Mouse (Mus musculus): ENCODE data around the gene Slc7a15. TPM values are rescaled to one million over a fixed set of nuclear protein-coding genes. Genes with fewer than 3 reads are reported as not detected.
A peak's percentile ranks its signal among the peaks of the same experiment; 100 is the strongest.
"Not testable (repeated sequence)": the region's sequence is repeated elsewhere in the genome, so short reads cannot be mapped to it uniquely, and the experiment has no call there.

The Slc7a15 gene
- polyA plus RNA-seq, 1 experiment from 2014 or later: not detected

GRCm38 (mm10) chr12:8620678-8621018 lies 21.8 kb upstream of the Slc7a15 start:
- H3K36me3 ChIP-seq: peaks cover 7% of the 10 kb centered on the region; the same call in 1 of the 2 replicates
- no peak overlapping the region for H3K4me3 ChIP-seq (replicated peaks)
- H3K27me3 ChIP-seq: no peaks in the 10 kb centered on the region
- no peak overlapping the region for H3K9ac ChIP-seq
- H3K9me3 ChIP-seq (replicated peaks): no peaks in the 10 kb centered on the region
- WGBS: 93% methylated on average over 5 of the region's 5 CpGs
- no peak for ATAC-seq (replicated peaks; ENCODE audit: low FRiP score)
- H3K27ac ChIP-seq: no peak overlapping the region
- H3K4me2 ChIP-seq: no peak overlapping the region
- no peaks in the 10 kb centered on the region for H3K4me1 ChIP-seq

DNA sequence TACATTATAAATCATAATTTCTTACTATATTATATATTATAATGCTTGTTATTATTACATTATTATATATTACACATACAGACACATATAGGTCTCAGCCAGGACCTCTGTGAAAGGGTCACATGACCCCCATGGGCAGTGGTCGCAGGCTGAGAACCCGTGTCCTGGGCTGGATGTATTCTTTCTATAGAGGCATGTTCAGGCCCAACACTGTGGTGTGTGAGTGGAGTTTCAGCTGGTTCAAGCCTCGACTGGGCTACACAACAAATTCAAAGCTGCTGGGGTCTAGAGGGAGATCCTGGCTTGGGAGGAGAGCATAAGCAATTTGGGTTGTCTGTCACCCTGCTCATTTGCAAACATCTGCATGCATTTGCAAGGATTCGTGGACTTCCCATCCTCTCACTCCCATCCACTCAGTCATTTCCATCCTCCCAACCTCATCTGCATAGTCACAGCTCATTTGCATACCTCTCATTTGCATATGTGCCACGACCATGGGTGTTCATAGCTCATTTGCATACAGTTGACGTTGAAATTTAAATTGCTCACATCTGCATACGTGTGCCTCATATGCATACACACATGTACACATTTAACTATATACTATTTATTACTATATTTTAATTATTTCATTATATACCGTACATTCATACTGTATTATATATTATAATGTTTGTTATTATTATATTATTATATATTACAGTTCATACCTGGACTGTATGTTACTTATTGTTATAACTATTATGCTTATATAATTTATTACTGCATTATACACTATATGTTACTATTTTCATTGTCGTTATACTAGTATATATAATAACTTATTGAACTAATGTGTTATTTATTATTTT lies 21.2 kb upstream of the Slc7a15 start:
- Histone ChIP-seq H3K9ac (no peak overlapping the region), H3K27me3 (no peaks in the 10 kb centered on the region), H3K4me2 (no peak overlapping the region), H3K9me3 (replicated peaks) (no peaks in the 10 kb centered on the region), H3K4me1 (no peaks in the 10 kb centered on the region), H3K4me3 (replicated peaks) (no peak overlapping the region), H3K36me3 (peaks cover 7% of the 10 kb centered on the region; the same call in 1 of the 2 replicates), H3K27ac (no peak overlapping the region)
- peak; percentile 12; the same call in 1 of the 2 replicates for ATAC-seq (replicated peaks; ENCODE audit: low FRiP score)
- 92% methylated on average over 9 of the region's 9 CpGs for WGBS

- 90% methylated on average over 3 of the region's 3 CpGs for WGBS
Measured at GRCm38 (mm10) chr12:8618271-8618670, 19.4 kb upstream of the Slc7a15 start.

DNA sequence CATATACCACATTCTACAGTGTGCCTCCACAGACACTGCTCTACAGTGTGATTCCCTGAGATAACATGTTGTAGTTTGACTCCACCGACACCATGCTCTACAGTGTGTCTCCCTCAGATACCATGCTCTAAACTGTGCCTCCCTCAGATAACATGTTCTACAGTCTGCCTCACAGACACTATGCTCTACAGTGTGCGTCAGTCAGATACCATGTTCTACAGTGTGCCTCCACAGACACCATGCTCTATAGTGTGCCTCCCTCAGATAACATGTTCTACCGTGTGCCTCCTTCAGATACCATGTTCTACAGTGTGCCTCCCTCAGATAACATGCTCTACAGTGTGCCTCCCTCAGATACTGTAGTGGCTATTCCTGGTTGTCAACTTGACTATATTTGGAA lies 10.2 kb upstream of the Slc7a15 start:
- H3K9ac ChIP-seq: no peak overlapping the region
- H3K4me1 ChIP-seq: no peaks in the 10 kb centered on the region
- no peaks in the 10 kb centered on the region for H3K36me3 ChIP-seq
- no peaks in the 10 kb centered on the region for H3K9me3 ChIP-seq (replicated peaks)
- ATAC-seq (replicated peaks; ENCODE audit: low FRiP score): no peak
- WGBS: 92% methylated on average over 3 of the region's 3 CpGs
- H3K27me3 ChIP-seq: no peaks in the 10 kb centered on the region
- H3K4me3 ChIP-seq (replicated peaks): no peak overlapping the region
- no peak overlapping the region for H3K4me2 ChIP-seq
- H3K27ac ChIP-seq: no peak overlapping the region

More at GRCm38 (mm10) chr12:8618271-8618670, 19.4 kb upstream of the Slc7a15 start:
- H3K4me1 ChIP-seq: no peaks in the 10 kb centered on the region
- ATAC-seq (replicated peaks; ENCODE audit: low FRiP score): no peak
- H3K27me3 ChIP-seq: no peaks in the 10 kb centered on the region
- no peaks in the 10 kb centered on the region for H3K9me3 ChIP-seq (replicated peaks)
- no peak overlapping the region for H3K9ac ChIP-seq
- H3K27ac ChIP-seq: no peak overlapping the region
- H3K4me3 ChIP-seq (replicated peaks): no peak overlapping the region
- no peak overlapping the region for H3K4me2 ChIP-seq
- peaks cover 7% of the 10 kb centered on the region; the same call in 1 of the 2 replicates for H3K36me3 ChIP-seq

DNA sequence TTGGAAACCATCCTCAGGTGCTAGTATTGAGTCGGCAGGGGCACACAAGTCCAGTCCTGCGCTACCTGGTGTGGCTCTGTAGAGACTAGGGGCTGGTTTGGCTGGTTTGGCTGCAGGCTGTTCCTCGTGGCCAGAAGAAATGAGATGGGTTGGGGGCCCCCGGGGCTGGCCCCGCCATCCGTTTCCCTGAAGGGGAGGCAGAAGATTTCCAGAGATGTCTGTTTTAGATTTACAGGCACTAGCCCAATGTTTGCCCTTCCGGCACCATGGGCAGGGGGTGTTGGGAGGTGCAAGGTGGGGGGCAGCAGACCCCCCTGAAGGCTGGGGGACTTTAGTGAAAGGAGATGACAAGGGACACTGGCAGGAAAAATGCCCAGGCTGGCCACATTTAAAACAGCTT lies 3.3 kb downstream of the Slc7a15 start:
- H3K27me3 ChIP-seq: no peaks in the 10 kb centered on the region
- H3K27ac ChIP-seq: no peak overlapping the region
- no peaks in the 10 kb centered on the region for H3K4me1 ChIP-seq
- peaks cover 12% of the 10 kb centered on the region for H3K9me3 ChIP-seq (replicated peaks)
- H3K4me3 ChIP-seq (replicated peaks): no peak overlapping the region
- no peak overlapping the region for H3K9ac ChIP-seq
- H3K4me2 ChIP-seq: no peak overlapping the region
- no peaks in the 10 kb centered on the region for H3K36me3 ChIP-seq
- no peak for ATAC-seq (replicated peaks; ENCODE audit: low FRiP score)
- 87% methylated on average over 7 of the region's 7 CpGs for WGBS

DNA sequence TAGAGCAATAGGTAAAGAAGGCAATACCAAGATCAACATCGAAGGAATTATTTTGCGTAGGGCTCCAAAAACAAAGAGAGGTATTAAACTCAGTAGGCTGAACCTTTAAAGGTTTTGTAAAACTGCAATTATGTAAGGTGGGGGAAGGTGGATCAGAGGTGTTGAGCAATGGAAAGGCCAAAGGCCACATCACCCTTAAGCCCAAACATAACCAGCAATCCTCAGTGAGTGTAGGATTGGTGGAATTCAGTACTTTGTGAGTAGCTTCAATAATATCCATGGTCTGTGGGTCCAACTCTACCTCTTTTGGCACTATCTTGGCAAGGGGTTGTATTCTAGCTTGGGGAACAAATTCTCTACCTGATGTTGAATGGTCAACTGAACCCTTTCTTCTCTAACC lies 7.5 kb downstream of the Slc7a15 start:
- H3K9ac ChIP-seq; H3K36me3 ChIP-seq; H3K27ac ChIP-seq; ATAC-seq (replicated peaks; ENCODE audit: low FRiP score); H3K9me3 ChIP-seq (replicated peaks); H3K27me3 ChIP-seq; H3K4me3 ChIP-seq (replicated peaks); H3K4me1 ChIP-seq; H3K4me2 ChIP-seq: not testable (repeated sequence)
- 90% methylated on average over 2 of the region's 2 CpGs for WGBS

DNA sequence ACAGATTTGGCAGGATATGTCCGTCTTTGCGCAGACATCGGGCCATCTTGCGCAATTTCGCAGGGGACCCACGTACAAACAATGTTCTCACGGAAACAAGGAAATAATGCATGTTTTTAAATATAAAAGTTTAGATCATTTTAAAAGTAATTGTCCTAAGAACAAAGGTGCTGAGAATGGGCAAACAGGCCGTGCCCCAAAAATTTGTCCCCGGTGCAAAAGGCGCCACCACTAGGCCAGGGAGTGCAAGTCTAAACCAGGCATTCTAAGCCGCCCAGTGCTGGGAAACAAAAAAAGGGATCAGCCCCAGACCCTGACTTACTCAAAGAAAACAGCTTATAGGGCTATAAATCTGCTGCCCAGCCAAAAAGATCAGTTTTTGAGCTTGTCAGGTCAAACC lies 25.5 kb downstream of the Slc7a15 start:
- Histone ChIP-seq H3K4me1 (0 out of 2 replicates have a peak, but pooled peaks cover 2% of the 10 kb centered on the region), H3K27me3 (no peaks in the 10 kb centered on the region), H3K9me3 (replicated peaks) (no peaks in the 10 kb centered on the region), H3K9ac (no peak overlapping the region), H3K36me3 (no peaks in the 10 kb centered on the region), H3K4me3 (replicated peaks) (peak overlapping the region; percentile 36), H3K27ac (no peak overlapping the region), H3K4me2 (peak overlapping the region; percentile 58)
- no peak for ATAC-seq (replicated peaks; ENCODE audit: low FRiP score)
- WGBS: 81% methylated on average over 11 of the region's 11 CpGs

DNA sequence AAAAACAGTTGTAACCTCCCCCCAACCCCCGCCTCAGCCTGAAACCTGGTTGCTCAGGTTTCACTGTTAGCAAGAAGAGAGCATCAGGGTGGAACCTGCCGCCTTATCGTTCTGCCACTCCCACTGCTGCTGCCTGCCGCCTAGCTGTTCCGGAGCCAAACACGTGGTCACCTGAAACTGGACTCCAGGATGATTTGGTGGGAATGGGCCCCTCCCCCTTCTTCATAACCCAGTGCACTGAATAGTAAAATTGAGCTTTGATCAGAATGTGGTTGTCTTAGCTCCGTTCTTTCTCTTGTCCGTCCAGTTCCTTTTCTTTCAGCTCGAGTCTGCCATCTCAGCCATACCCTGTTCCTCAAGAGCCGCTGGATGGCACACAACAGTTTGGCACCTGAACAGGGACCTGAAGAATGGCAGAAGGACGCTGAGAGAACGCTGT lies 26.9 kb downstream of the Slc7a15 start:
- H3K4me1 ChIP-seq; H3K36me3 ChIP-seq; H3K9ac ChIP-seq; H3K9me3 ChIP-seq (replicated peaks); H3K27me3 ChIP-seq: not testable (repeated sequence)
- WGBS: 20% methylated on average over 12 of the region's 12 CpGs
- peak overlapping the region; percentile 36 for H3K4me3 ChIP-seq (replicated peaks)
- H3K4me2 ChIP-seq: peak overlapping the region; percentile 58
- ATAC-seq (replicated peaks; ENCODE audit: low FRiP score): peak; percentile 74
- peak overlapping the region; percentile 73 for H3K27ac ChIP-seq

DNA sequence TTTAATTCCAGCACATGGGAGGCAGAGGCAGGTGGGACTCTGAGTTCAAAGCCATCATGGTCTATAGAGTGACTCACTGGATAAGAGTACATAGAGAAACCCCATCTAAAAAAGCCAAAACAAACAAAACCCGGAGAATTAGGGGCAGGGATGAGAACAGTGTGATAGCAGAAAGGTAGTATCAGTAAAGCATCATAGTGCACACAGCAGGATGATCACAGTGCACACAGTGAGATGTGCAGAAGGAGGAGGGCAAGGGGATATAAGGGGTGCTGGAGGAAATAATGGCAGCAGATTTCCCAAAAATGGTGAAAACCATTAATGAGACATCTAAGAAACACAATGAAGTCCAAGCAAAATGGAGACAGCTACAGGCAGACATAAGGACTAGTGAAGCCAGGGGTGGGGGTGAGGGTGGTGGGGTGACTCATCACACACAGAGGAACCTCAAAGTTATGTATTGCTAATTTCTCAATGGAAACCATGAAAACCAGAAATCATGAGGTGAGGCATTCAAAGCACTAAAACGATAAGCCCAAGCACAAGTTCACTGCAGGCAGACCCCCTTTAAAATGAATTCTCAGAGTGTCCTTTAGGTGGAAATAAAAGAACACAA lies 27.5 kb downstream of the Slc7a15 start:
- H3K4me2 ChIP-seq: peak overlapping the region; percentile 58
- not testable (repeated sequence) for H3K9ac ChIP-seq; H3K4me1 ChIP-seq; H3K27me3 ChIP-seq; H3K27ac ChIP-seq; H3K9me3 ChIP-seq (replicated peaks); H3K36me3 ChIP-seq
- H3K4me3 ChIP-seq (replicated peaks): peak overlapping the region; percentile 36
- 54% methylated on average over 2 of the region's 2 CpGs for WGBS
- peak; percentile 81 for ATAC-seq (replicated peaks; ENCODE audit: low FRiP score)

- not testable (repeated sequence) for ATAC-seq (replicated peaks; ENCODE audit: low FRiP score)
Measured at GRCm38 (mm10) chr12:8562213-8562612, 36.7 kb downstream of the Slc7a15 start.

GRCm38 (mm10) chr12:8559876-8560275 lies 39.0 kb downstream of the Slc7a15 start:
- H3K27ac ChIP-seq; H3K4me3 ChIP-seq (replicated peaks); H3K36me3 ChIP-seq; H3K9me3 ChIP-seq (replicated peaks); H3K4me2 ChIP-seq; H3K27me3 ChIP-seq; H3K4me1 ChIP-seq; H3K9ac ChIP-seq; ATAC-seq (replicated peaks; ENCODE audit: low FRiP score): not testable (repeated sequence)
- WGBS: 82% methylated on average over 3 of the region's 3 CpGs

More at GRCm38 (mm10) chr12:8562213-8562612, 36.7 kb downstream of the Slc7a15 start:
- not testable (repeated sequence) for H3K9ac ChIP-seq; H3K4me3 ChIP-seq (replicated peaks); H3K9me3 ChIP-seq (replicated peaks); H3K4me1 ChIP-seq; H3K4me2 ChIP-seq; H3K27me3 ChIP-seq; H3K36me3 ChIP-seq; H3K27ac ChIP-seq
- WGBS: 90% methylated on average over 8 of the region's 8 CpGs

DNA sequence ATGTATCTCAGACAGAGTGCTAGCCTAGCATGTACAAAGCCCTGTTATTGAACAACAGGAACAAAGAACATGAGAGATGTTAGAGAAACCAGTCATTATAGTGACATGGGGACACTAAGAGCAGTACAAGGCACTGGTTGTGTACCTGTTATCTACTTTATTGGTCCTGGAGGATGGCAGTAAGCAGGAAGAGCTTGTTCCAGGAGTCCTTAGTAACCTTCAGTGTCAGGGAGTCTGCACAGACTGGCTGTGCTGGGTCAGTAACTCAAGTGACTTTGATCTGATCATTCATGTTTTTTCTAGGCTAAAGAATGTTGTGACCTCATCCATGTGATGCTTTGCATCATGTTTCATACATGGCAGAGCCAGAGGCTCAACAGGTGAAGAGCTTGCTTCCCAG lies 42.7 kb downstream of the Slc7a15 start:
- no peak overlapping the region for H3K27ac ChIP-seq
- no peaks in the 10 kb centered on the region for H3K9me3 ChIP-seq (replicated peaks)
- no peak for ATAC-seq (replicated peaks; ENCODE audit: low FRiP score)
- H3K4me3 ChIP-seq (replicated peaks): no peak overlapping the region
- no peaks in the 10 kb centered on the region for H3K4me1 ChIP-seq
- H3K9ac ChIP-seq: no peak overlapping the region
- H3K27me3 ChIP-seq: no peaks in the 10 kb centered on the region
- no peaks in the 10 kb centered on the region for H3K36me3 ChIP-seq
- H3K4me2 ChIP-seq: no peak overlapping the region
